Mouse (Mus musculus) kidney, embryonic 16.5 days (tissue): Measurements from ENCODE around the gene Vmn1r223. TPM values are rescaled to one million over a fixed set of nuclear protein-coding genes. Genes with fewer than 3 reads are reported as not detected.

Experiments used
- polyA plus RNA-seq: library from polyadenylated mRNA; unstranded; fragments of >200 nt; fragmentation: Nextera tagmentation; extraction: Ambion mirVana; gene quantifications from 2 replicates; pipeline ENCODE4 v1.2.1, GENCODE M21; 2015

Gene Vmn1r223
- polyA plus RNA-seq, 1 experiment from 2014 or later: not detected

Other genes starting within 250 kb of the Vmn1r223 start
- gene Vmn1r213, start 239.5 kb upstream of the Vmn1r223 start, polyA plus RNA-seq: not detected in 2 replicates
- not detected in 2 replicates for gene Vmn1r214, start 216.7 kb upstream of the Vmn1r223 start, polyA plus RNA-seq
- gene Vmn1r215, start 179.1 kb upstream of the Vmn1r223 start, polyA plus RNA-seq: not detected in 2 replicates
- not detected in 2 replicates for gene Vmn1r217, start 128.9 kb upstream of the Vmn1r223 start, polyA plus RNA-seq
- gene Vmn1r218, start 114.0 kb upstream of the Vmn1r223 start, polyA plus RNA-seq: not detected in 2 replicates
- gene Vmn1r219, start 87.8 kb upstream of the Vmn1r223 start, polyA plus RNA-seq: not detected in 2 replicates
- gene Vmn1r220, start 59.2 kb upstream of the Vmn1r223 start, polyA plus RNA-seq: not detected in 2 replicates
- not detected in 2 replicates for gene Vmn1r221, start 33.0 kb upstream of the Vmn1r223 start, polyA plus RNA-seq
- gene Vmn1r222, start 11.2 kb upstream of the Vmn1r223 start, polyA plus RNA-seq: not detected in 2 replicates
- gene Zfp322a, start 122.1 kb downstream of the Vmn1r223 start, polyA plus RNA-seq: 49.9 and 54.0 TPM in 2 replicates
- gene Abt1, start 176.7 kb downstream of the Vmn1r223 start, polyA plus RNA-seq: 13.7 and 14.6 TPM in 2 replicates
- gene Btn1a1, start 218.8 kb downstream of the Vmn1r223 start, polyA plus RNA-seq: 0.08 and 0.11 TPM in 2 replicates
- 0.50 and 0.54 TPM in 2 replicates for gene Btn2a2, start 241.7 kb downstream of the Vmn1r223 start, polyA plus RNA-seq